Mouse (Mus musculus) erythroblast, adult 5-6 weeks (primary cell): ENCODE results near the gene Emc10. TPM values are rescaled to one million over a fixed set of nuclear protein-coding genes. Genes with fewer than 3 reads are reported as not detected.

Source experiments
- ATAC-seq: replicated peaks from 2 replicates; pipeline ENCODE4 v1.8.0; 2016; ENCODE audit warnings: moderate number of reproducible peaks, mild to moderate bottlenecking, moderate TSS enrichment, inconsistent platforms; ENCODE audit not compliant: poor library complexity, low FRiP score, severe bottlenecking
- total RNA-seq, 2 experiments: library from RNA; stranded (forward) in 1 of 2; stranded (reverse) in 1 of 2; fragments of 150-400 nt in 1 of 2; fragments of 200-764, 138-1000 nt in 1 of 2; gene quantifications; 2 replicates each; pipeline versions ENCODE4 v1.2.3 to v1.2.4; 2015 to 2017; ENCODE audit warnings: low replicate concordance in 2 of 2

The Emc10 gene
- total RNA-seq (2015; ENCODE audit: low replicate concordance): 17.9 and 19.2 TPM in 2 replicates
- total RNA-seq (2017; ENCODE audit: low replicate concordance): 12.4 and 13.4 TPM in 2 replicates

DNA sequence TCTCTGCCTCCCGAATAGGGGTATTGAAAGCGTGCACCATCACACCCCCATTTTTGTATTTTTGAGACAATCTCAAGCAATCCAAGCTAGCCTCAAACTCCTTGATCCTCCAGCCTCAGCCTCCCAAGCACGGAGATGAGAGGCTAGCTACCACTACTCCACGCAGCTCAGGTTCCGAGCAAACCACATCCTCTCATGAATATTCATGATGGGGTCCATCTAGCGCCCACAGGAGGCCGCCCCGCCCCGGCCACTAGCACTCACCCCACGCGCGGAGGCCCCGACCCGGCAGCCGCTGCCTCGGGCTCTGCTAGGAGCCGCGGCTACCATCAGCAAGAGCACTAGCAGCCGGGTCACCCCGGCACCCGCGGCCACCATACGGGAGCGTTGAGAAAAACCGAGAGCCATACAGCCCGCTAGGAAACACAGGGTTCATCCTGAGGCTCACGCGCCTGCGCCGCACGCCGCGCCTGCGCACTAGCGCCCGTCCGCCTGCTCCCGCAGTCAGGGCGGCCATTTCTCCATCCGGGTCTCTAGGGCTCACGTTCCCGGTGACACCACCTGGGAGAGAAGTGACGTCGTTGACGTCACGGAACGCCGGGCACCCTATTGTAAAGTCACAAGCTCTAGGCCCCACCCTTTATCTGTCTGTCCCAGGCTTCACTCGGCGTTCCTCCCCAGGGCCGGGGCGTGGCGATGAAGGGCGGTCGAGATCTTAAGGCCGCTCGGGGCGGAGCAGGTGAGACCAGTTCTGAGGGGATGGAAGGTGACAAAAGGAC lies at the start of gene Emc10, which contains the start of gene Fam71e1:
Gene Emc10 (minus strand): TSS at position 538 of the 779 bp plus-strand sequence.
Gene Fam71e1 (plus strand): TSS at position 590 of the 779 bp plus-strand sequence.
- ATAC-seq: peak; percentile 89

DNA sequence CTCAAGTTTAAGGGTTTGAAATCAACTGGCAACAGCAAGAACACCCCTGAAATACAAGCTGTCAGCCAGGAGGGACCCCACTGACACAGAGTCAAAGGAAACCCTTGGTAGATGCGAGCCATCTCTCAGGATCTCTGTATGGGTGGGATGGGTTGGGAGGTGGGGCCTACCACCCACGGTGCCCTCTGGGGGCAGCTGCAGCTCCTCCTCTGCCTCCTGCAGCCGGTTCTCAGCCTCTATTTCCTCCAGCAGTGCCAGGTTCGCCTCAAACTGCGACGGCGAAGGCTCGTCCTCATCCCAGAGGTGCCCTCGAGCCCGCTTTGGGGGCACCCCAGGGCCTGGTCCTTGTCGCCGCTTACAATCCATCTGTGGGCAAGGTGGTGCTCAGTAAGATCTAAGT lies 46.7 kb upstream of the Emc10 start:
- ATAC-seq: no peak

- ATAC-seq: no peak
Observed at GRCm38 (mm10) chr7:44542555-44542954, 46.2 kb upstream of the Emc10 start.

DNA sequence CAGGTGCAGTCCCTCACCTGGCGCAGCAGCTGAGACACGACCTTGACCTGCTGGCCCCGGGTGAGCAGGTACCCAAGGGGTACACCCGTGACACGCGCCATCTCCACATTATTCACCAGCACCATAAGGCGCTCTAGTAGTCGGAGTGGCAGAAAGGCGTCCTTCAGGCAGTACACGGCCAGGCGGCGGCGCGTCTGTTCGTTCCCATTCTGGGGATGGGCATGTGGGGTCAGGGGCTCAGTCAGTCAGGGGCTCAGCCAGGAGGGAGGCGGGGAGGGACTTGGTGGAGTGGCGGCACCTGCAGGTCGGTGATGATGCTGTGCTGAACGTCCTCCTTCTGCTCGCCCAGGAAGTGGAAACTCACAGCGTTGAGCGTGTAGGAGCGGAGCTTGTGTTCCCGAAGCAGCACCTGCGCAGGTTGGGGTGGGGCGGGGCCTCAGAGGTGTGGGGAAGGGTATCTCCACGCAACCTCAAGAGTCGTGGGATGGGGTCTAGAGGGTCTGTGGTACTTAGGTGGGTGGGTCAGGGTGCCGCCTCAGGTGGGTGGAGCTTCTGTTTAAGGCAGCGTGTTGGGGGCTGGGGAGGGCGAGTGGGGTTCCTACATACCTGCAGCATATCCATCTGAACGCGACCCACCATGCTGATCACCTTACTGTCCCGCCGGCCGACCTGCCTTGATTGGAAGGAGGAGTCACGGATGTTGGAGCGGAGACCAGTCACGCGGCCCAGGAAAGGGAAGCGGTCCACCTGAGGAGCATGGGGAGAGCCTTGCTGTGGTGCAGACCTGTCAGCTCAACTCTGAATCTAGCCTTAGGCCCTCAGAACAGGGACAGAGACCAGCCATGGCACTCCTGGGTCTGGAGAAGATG lies 42.7 kb upstream of the Emc10 start:
- no peak for ATAC-seq

GRCm38 (mm10) chr7:44537496-44537895 lies 41.2 kb upstream of the Emc10 start:
- ATAC-seq: no peak

DNA sequence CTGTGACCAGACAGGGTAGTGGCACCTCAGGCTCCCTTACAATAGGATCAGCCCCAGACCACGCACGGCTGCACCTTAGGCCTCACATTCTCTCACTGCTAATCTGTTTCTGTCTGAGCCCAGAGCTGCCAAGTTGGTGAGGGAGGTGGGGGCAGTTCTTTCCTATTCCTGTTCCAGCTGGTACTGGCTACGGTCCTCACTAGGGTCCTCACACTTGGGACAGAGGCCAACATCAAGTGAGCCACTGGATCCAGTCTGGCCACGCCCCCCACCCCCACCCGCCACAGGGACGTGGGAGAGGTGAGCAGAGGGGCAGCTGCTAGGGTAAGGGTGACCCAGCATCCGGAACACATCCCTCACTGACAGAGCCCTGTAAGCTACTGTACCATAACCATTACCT lies 40.7 kb upstream of the Emc10 start:
- no peak for ATAC-seq

DNA sequence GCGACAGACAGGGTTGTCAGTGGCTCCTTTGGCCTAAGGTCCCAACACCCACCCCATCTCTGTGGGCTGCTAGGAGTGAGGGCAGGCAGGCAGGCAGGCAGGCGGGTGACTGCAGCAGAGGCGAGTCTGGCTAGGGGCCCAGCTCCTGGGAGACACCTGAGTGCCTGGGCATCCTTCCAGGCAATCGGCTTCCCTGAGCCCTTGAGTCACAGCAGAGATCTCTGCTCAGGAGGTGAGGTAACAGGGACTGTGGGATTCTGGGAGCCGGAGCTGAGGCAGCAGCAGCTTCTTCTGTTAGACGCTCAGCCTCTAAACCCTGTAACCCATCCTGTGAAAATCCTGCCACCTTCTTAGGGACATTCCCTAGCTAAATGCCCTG lies 40.2 kb upstream of the Emc10 start:
- ATAC-seq: no peak

GRCm38 (mm10) chr7:44535657-44536589 lies 39.6 kb upstream of the Emc10 start:
- no peak for ATAC-seq

DNA sequence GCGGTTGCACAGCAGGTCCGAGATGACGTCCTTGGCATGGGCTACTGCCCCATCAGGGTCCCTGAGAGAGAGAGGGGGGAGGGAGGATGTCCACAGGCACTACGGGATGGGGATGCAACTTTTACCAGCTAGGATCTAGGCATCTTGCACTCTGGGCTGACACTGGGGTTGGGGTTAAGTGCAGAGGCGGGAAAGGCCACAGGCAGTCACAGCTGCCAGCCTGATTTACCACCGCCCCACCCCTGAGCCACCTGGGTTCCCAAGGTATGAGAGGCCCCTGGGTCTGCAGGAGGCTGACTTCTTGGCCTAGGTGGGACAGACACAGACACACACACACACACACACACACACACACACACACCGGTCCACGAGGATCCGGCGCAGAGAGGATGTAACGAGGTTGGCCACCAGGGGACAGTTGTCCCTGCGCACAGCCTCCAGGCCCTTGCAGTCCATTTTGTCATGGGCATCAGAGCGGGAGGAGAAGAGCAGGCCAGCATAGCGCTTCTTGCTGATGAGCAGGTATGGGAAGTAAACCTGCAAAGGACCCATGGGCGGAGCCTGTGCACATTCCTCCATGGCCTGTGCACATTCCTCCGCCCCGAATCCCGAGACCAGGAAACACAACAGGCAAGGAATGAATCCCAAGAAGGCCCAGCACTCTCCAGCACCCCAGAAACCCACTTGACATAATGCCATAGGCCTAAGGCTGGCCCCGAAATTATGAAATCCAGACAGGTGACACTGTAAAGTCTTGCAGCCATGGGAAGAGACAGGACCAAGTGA lies 38.5 kb upstream of the Emc10 start:
- no peak for ATAC-seq

DNA sequence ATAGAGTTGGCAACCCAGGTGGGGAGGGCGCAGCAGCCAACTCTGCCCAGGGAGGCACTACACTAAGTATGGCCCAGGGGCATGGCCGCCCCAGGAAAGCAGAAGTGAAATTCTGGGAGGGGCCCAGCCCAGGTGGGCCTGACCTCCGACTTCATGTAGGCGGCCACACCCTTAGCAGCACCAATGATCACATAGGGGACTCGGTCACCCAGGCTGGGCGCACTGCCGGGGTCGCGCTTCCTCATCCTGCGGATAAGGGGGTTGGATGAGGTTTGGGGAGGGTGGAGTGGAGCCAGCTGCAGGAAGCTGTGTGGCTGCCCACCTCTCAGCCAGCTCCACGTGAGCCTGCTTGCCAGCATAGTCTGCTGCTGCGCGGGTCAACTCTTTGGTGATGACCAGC lies 37.9 kb upstream of the Emc10 start:
- ATAC-seq: no peak

DNA sequence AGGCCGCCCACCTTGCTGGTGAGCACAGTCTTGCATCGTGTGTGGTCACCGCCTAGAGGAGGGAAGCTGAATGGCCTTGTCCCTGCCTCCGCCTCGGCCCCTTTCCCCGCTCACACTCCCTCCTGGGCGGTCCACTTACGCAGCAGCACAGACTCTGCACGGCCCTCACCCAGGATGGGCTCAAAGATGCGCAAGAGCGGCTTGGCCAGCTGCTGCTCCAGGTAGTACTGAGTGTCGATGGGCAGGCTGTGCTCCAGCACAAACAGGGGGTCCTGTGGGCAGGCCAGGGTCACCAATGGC lies 37.4 kb upstream of the Emc10 start:
- ATAC-seq: no peak

GRCm38 (mm10) chr7:44532918-44533745 lies 36.8 kb upstream of the Emc10 start:
- no peak for ATAC-seq

DNA sequence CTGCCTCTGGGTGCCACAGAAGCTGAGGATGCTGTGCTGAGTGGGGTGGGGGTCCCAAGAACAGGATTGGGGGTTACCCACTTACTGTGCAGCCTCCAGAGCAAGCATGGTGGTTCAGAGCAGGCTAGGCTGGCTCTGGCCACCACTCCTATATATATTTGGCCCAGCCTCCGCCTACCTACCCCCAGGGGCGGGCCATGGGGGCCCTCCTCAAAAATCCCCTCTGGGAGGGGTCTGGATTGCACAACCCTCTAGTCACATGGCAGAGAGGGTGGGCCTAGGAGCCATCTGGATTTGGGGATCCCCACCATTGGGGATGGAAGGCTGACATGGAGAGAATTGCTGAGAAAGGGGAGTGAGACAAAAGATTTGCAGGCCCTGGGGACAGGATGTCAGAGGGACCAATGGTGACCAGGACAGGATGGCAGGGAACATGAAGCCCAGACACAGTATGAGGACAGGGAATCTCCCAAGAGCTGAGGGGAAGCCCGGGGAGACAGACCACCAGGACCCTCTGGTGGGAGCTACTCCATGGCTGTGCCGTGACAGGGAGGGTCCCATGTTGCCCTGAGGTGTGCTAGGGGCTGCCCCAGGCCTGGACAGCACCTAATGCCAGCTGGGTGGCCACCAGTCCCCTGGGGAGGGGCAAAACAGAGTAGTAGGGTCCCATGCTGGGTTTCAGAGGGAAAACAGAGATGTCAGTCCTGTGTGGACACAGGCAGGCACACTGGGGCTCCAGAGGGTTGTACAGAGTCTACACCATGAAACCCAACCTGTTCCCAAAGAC lies 35.8 kb upstream of the Emc10 start, which contains the start of gene Spib:
Gene Spib (minus strand): TSS at position 126 of the 787 bp plus-strand sequence.
- no peak for ATAC-seq

- no peak for ATAC-seq
Observed at GRCm38 (mm10) chr7:44531207-44531606, 34.9 kb upstream of the Emc10 start.

GRCm38 (mm10) chr7:44530507-44530906 lies 34.2 kb upstream of the Emc10 start:
- no peak for ATAC-seq

DNA sequence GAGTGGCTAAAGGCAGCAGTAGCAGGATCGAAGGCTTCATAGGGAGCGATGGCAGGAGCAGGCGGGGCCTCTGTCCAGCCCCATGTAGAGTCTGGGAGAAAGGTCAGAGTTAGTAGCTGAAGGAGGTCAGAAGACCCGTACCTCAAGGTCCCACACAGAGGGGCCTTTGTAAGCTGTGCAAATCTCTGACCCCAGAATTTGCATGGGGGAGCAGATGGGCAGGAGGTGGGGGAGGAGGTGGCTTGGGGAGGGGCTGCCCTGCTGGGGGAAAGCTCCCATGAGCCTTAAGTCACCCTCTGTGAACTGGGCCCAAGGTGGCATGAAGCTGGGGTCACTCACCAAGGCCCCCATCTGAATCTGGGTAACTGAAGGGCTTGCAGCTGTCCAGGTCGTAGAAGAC lies 33.2 kb upstream of the Emc10 start:
- ATAC-seq: no peak
